Mouse (Mus musculus) ovary, postnatal 10 days (tissue): ENCODE measurements at regions not wholly inside any gene's neighbourhood (a gene's known extent, or its start where the extent isn't known, plus 50 kb on each side); places are given as distances from the start of the nearest gene placed in this dataset.
"Not testable (repeated sequence)": the region's sequence is repeated elsewhere in the genome, so short reads cannot be mapped to it uniquely, and the experiment has no call there.

Source experiments
- DNase-seq: peaks from one replicate; pipeline ENCODE4 v3.0.0; 2022; ENCODE audit warnings: low spot score

GRCm38 (mm10) chr11:94882687-94883383, 53.2 kb upstream of the Col1a1 start:
- no peak for DNase-seq

DNA sequence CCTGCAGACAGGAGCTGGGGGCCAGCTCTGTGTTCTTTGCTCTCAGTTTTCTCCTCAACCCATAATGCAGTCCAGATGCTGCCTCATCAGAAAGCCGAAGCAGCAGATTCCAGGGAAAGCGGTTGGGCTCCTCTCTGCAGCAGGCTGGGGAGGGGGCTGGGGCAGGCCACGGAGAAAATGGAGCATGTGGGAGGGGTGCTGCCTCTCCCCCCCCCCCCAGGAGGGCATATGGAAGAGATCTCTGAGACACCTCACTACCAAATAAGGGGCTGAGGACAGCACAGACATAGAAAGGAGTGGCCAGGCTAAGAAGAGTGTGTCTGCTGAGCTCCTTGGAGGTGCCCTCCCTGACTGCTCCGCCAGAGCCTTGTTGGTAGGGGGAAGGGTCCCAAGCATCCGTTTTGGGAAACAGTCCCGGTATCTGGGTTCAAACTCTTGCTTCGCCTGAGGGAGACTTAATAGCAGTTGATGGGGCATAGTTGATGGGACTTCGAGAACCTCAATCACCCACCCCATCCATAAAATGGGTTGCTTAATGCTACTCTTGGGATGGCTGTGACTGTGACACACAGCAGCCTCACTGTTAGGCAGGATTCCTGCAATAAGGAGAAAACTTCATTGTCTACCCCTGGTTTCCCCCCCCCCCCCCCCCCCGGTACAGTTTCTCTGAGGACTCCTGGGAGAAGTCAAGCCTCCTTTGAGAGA, 53.9 kb upstream of the Col1a1 start:
- no peak for DNase-seq

GRCm38 (mm10) chr11:94880896-94881840, 54.9 kb upstream of the Col1a1 start:
- no peak for DNase-seq

DNA sequence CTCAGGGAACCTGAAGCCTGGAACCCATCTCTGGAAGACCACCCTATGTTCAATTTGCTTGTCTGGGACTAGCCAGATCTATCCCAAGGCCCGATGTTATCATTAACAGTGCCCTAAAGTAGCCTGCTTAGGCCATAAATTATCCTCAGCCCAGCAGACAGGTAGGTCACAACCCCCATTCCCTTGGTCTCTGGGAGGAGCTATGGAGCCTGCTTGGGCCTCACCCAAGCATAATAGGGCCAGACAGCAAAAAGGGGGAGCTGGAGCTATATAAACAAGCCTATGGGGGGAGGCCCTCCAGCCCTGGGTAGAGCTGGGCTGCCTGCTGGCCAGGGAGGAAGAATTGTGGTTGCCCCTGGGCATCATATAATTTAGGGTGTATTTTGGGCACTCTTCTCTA, 59.3 kb upstream of the Col1a1 start:
- no peak for DNase-seq

DNA sequence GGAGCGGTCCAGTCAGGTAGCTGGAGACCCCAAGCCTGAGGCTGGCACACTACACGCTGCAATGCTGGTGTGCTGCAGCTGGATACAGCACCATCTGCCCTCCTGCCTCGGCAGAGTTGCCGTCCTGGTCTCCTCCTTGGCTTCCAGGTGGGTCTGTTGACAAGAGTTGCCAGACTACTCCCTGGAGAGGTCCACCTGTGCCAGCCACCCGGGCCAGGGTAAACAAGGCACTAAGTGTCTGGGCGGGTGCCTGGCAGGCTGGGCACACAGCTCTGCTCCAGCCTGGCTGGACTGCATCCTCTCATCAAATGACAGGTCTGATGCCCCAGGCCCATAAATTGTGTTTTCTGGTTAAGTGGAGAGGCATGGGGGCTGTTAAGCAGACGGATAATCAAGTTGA, 61.0 kb upstream of the Col1a1 start:
- no peak for DNase-seq

GRCm38 (mm10) chr11:94874155-94874561, 61.9 kb upstream of the Col1a1 start:
- no peak for DNase-seq

- DNase-seq: no peak
Observed at GRCm38 (mm10) chr11:94873693-94874092, 62.3 kb upstream of the Col1a1 start.

DNA sequence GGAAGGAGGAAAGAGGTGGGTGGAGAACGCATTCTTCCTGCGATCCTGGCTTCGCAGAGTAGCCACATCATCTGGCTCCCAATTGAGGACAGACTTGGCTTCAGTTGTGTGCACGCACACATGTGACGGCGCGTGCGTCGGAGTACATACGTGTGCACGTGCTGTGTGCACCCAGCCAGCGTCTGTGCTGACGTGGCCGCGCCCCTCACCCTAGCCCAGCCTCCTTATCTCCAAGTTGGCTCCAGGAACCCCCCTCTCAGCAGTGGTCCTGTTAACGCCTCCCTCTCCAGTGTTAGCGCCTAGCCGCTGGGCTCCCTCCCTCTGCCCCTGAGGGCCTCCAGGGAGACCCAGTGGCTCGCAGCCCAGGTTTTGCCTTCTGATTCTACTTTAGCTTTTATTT, 63.1 kb upstream of the Col1a1 start:
- peak; percentile 69 for DNase-seq

DNA sequence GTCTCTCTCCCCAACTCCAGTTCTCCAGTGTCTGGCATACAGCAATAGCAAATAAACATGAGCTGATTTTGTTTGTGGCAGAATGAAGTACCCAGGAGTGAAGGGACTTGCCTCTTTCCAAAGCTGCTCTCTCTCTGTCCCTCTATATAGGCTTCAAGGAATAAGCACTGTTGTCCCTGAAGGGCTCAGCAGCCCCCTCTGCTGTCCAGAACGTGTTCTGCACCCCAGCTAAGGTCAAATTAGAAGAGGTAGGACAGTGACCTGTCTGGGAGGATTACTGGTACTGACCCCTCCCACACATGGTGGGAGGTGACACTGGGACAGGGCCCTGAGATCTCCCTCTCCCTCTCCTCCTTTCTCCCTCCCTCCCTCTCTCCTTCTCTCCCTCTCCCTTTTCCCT, 65.7 kb upstream of the Col1a1 start:
- peak; percentile 60 for DNase-seq

- not testable (repeated sequence) for DNase-seq
Observed at GRCm38 (mm10) chr11:94869866-94870265, 66.2 kb upstream of the Col1a1 start.

GRCm38 (mm10) chr11:94866176-94866967, 69.7 kb upstream of the Col1a1 start:
- peak; percentile 76 for DNase-seq

DNA sequence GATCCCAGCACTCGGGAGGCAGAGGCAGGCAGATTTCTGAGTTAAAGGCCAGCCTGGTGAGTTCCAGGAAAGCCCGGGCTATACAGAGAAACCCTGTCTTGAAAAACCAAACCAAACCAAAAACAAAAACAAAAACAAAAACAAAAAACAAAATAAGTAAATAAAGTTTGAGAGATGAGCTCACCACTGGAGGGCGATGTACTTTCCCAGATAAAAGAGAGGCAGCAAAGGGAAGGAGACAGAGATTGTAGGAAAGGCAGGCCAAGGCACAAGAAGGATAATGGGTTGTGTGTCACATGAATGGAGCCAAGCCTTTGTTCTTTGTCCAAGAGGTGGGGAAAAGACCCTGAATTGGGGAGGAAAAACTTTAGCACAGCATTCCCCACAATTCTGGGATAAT, 67.6 kb upstream of the Tmem92 start:
- no peak for DNase-seq

DNA sequence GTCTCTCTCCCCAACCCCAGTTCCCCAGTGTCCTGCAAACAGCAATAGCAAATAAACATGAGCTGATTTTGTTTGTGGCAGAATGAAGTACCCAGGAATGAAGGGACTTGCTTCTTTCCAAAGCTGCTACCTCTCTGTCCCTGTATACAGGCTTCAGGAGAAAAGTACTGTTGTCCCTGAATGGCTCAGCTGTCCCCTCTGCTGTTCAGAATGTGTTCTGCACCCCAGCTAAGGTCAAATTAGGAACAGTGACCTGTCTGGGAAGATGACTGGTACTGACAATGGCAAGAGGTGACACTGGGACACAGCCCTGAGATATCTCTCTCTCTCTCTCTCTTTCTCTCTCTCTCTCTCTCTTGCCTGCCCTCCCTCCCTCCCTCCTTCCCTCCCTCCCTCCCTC, 56.6 kb upstream of the Tmem92 start:
- no peak for DNase-seq

DNA sequence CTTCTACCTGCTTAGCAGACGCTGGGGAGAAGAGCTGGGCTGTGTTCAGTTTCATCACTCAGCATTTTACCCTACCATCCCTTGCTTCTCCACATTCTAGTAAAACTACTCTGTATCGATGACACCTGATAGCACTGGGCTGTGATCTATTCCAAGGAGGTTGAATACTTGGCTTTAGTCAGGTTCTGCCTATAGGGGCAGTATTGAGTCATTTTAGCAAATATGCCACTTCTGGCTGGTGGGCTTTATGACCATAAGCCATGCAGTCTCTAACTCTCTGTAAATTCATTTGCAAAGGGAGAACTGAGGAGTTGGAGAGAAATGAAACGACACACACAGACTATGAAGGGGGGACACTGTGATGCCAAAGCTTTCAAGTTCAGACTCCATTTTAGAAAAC, 55.6 kb upstream of the Tmem92 start:
- no peak for DNase-seq

- DNase-seq: no peak
Observed at GRCm38 (mm10) chr11:94836347-94836746, 53.8 kb upstream of the Tmem92 start.

GRCm38 (mm10) chr11:94832246-94832985, 49.9 kb upstream of the Tmem92 start:
- peak; percentile 37 for DNase-seq
